Mouse (Mus musculus) adrenal gland, postnatal 10 days (tissue): Measurements from ENCODE around the gene Amz2. TPM values are rescaled to one million over a fixed set of nuclear protein-coding genes. Genes with fewer than 3 reads are reported as not detected.
A peak's percentile ranks its signal among the peaks of the same experiment; 100 is the strongest.

Experiments used
- DNase-seq: peaks from one replicate; pipeline ENCODE4 v3.0.0; 2021; ENCODE audit warnings: mixed read lengths
- total RNA-seq, 2 experiments: library from RNA; stranded (reverse); gene quantifications; 2 replicates each; pipeline ENCODE4 v1.2.3; 2021

Amz2 gene
- total RNA-seq, 2 experiments from 2014 or later, result 38.1 to 48.5 TPM

DNA sequence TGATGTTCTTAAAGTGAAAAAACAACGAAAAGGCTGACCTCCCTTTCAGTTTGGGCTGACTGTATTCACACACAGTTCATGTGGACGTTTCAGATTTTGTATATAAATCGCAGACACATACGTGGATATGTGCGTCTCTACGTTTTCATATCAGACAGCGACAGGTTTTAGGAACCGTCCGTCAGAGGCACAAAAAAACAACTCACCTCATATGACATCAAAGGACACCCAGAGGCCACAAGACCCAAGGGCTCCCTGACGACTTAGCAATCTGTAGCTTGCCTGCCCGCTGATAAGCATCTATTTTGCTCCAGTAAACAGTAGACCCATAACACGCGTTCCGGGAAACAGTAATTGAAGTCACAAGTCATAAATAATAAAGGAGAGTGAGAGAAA lies 5.2 kb upstream of the Amz2 start:
- DNase-seq, result no peak

GRCm38 (mm10) chr11:109421205-109421604 lies 4.5 kb upstream of the Amz2 start:
- no peak for DNase-seq

GRCm38 (mm10) chr11:109422263-109422662 lies 3.5 kb upstream of the Amz2 start:
- DNase-seq, result no peak

DNA sequence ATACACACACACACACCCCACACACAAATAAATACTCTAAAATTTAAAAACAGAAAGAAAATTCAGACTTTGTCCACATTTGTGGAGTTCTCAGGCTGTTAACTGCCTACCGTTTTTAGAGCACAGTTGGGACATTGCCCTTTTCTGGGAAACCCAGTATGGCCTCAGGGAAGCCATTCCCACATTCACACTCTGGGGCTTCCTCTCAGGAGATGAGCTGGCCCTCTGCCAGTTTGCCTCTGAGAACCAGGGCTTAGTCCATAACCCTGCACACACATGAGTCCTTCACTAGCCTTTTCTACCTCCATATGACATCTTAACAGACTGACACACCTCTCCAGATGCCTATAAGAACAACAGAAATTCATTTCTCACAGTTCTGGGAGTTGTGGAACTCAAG lies 2.5 kb upstream of the Amz2 start:
- DNase-seq, result no peak

DNA sequence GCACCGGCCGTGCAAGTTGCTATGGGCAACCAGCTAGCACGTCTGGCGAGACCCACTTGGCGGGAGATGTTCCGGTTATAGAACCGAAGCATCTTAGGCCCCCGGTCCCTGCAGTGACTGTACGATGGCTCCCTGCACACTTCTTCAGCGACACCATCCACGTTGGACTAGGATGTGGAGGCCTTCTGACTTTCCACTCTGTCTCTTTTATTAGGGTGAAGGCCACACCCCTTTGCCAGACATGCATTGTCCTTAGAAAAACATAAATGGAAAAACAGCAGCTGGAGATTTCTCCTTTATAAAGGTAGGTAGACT lies 483 bp downstream of the Amz2 start:
- no peak for DNase-seq

DNA sequence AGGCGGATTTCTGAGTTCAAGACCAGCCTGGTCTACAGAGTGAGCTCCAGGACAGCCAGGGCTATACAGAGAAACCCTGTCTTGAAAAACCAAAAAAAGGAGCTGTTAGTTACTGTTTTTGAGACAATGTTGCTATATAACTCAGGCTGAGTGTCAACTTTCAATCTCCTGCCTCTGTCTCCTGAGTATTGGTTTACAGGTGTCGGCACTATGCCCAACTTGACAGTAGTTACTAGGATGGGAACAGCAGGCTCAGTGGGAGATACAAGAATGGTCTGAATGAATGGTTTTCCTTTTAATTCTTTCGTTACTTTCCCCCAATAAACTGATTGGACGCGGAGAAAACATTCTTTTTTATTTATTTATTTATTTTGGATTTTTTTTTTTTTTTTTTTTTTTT lies 1.6 kb downstream of the Amz2 start:
- DNase-seq, result no peak

DNA sequence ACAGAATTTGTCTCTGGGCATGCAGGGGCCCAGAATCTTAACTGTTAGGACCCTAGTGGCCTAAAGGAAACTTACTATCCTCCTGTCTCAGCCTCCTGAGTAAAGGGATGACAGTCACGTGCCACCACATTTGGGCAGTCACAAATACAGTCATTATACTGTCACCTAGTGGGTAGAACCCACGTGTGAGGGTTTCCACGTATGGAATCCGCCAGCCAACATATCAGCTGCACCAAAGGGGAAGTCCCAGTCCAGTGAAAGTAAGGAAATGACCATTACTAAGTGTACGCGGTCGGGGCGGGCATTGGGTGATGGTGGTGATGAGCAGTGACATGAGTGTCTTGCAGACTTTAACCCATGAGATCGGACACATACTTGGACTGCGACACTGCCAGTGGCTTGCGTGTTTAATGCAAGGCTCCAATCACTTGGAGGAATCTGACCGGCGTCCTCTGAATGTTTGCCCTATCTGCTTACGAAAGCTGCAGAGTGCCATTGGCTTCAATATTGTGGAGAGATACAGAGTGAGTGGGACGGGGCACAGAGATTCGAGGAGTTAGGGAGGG lies 8.6 kb downstream of the Amz2 start:
- no peak for DNase-seq

DNA sequence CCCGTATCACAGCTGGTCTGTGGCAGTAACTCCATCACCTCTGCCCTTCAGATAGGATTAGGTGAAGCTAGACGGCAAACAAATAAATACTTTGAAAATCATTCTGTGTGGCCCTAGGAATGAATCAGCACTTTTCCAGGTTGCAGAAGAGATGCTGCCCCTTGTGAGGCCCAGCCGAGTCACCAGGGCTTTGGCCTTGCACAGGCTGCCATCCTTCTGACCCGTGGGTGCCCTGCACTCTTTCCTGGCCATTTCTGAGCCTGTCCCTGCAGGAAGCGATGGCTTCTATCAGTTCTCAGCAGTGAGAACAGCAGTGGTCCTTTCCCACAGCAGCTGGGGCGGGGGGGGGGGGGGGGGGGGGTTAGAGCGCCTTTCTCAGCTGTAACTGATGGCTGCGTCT lies 11.1 kb downstream of the Amz2 start:
- no peak for DNase-seq

DNA sequence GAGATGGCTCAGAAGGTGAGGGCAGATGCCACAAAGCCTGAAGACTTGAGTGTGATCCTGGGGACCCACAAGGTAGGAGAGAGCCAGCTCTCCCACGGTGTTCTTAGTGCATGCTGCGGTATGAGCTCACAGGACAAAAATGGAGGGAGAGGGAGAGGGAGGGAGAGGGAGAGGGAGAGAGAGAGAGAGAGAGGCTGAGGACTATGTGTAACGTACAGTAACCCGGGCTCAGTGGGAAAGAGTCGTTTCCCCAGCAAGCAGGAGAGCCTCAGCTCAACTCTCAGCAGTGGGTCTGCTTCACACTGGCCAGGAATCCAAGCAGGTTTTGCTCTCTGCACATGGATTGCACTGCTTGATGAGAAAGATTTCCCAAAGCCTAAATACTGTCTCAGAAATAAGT lies 13.5 kb downstream of the Amz2 start:
- peak; percentile 7 for DNase-seq

DNA sequence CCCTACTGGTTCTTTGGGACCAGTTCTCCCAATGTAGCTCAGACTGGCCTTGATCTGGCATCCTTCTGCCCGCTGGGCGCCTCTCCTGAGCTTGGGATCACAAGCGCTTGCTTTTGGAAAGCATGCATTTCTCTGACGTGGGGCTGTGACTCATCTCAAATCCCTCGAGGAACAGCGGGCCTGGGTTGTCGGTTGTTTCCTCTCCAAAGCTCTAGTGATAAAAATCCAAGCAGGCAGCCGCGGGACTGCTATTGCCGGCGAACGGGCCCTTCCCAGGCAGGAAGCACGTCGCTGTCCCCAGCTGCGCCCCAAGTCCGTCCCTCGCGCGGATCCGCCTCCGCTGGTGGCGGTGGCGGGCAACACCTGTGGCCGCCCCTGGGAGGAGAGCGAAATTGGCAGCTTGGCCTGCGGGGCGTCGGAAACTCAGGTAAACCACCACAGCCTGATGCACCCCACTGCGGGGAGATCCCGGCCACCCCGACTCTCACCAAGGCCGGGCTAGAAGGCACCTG lies 14.1 kb downstream of the Amz2 start:
- DNase-seq, result peak; percentile 85

- DNase-seq, result no peak
Observed at GRCm38 (mm10) chr11:109440641-109441040, 14.9 kb downstream of the Amz2 start.

- DNase-seq, result peak; percentile 56
Observed at GRCm38 (mm10) chr11:109441119-109441518, 15.4 kb downstream of the Amz2 start.

DNA sequence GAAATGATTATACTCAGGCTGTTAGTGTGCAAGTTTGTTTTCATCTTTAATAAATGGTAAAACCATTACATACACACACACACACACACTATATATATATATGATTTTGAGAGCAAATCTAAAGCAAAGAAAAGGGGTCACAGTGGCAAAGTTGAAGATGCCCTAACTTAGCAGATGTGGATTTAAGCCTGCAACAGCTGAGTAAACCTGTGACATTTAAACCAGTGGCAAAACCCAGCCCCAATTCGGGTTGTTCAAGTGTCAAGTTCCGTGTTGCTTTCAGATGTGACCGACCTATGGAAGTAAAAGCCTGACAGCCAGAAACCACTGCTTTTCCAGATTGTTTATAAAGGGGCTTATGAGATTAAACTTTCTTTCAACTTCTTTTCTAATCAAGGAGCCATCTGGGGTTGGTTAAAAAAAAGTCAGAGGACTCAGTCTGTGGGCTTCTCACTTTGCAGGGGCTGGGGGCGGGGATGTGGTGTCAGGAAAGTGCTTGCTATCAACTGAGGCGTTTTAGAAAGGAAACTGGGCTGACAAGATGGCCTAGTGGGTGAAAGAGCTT lies 16.5 kb downstream of the Amz2 start:
- DNase-seq, result no peak

- no peak for DNase-seq
Observed at GRCm38 (mm10) chr11:109443468-109444263, 17.9 kb downstream of the Amz2 start.

DNA sequence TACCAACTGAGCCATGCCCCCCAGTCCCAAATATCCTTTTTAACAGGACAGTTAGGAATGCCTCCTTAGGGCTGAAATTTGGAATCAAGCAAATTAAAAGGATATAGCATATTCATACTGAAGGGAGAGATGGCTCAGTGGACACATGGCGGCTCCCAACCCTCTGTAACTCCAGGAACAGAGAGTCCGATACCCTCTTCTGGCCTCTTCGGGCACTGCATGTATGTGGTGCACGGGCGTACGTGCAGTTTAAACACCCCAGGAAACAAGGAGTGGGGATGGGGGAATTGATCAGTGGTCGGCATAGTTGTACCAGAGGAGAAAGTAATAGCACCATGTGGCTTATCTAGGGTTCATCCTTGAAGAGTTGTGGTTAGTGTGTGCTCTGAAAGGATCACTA lies 18.9 kb downstream of the Amz2 start:
- peak; percentile 38 for DNase-seq

GRCm38 (mm10) chr11:109445438-109446035 lies 19.8 kb downstream of the Amz2 start:
- peak; percentile 28 for DNase-seq

- no peak for DNase-seq
Observed at GRCm38 (mm10) chr11:109451169-109451568, 25.4 kb downstream of the Amz2 start.

DNA sequence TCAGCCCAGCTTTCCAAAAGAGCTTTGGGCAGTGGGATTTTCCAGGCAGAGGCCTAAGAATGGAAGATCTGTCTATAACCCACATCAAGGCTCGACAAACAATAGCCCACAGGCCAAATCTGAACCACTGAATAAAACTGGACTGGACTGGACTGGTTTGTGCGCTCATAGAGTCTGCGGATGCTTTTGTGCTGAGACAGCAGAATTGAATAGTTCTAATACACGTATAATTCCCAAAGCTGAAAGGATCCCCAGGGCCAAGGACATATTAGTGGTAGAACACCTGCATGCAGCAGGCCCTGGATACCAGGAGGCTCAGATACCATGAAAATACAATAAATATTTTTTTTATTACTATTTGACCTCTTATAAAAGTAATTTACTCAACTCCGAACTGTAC lies 30.5 kb downstream of the Amz2 start:
- no peak for DNase-seq

- DNase-seq, result no peak
Observed at GRCm38 (mm10) chr11:109458165-109458564, 32.4 kb downstream of the Amz2 start.

DNA sequence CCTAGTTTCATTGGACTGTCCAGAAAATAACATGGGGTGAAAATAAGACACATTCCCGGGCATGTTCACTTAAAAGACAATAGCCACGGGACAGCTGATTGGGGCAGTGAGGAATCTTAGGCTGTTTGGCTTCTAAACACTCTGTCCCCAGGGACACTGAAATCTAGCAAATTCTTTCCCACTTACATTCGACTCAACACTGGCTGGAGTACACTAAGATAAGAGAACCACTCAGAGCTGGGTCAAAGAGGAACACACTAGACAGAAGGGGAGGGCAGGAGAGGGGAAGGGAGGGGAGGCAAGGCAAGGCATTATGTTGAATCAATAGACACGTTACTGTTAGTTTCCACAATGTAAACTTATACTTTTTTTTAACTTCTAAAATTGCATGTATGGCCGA lies 34.8 kb downstream of the Amz2 start:
- no peak for DNase-seq

- no peak for DNase-seq
Observed at GRCm38 (mm10) chr11:109465068-109465467, 39.3 kb downstream of the Amz2 start.

GRCm38 (mm10) chr11:109466987-109467386 lies 41.2 kb downstream of the Amz2 start:
- peak; percentile 22 for DNase-seq

GRCm38 (mm10) chr11:109468133-109468532 lies 42.4 kb downstream of the Amz2 start:
- no peak for DNase-seq
